Mouse (Mus musculus): ENCODE data around the gene 1700080O16Rik. TPM values are rescaled to one million over a fixed set of nuclear protein-coding genes. Genes with fewer than 3 reads are reported as not detected.

Gene 1700080O16Rik
- total RNA-seq (2021): not detected

DNA sequence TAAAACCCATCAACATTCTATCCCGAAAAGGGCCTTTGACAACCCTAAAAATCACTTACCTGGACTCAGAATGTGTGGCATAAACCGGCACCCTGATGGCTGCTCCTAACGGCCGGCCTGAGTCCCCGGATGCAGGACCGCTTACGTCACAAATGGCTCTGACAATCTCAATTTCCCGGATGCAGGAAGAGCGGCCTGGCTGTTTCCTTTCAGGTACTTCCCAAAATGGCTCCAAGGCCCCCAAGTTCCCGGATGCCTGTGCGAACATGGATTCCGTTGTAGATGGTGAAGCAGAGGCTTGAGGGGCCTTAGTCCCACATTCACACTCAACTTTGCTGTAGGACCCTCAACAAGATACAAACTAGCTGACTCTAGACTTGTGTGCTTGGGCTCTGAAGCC, at the start of gene 1700080O16Rik:
1700080O16Rik (minus strand) TSS at position 101 of the 400 bp plus-strand sequence.
- intact Hi-C loops (cut with DNase I): no loop called here
- DNase-seq (ENCODE audit: low spot score in 2 of 2): no peak

DNA sequence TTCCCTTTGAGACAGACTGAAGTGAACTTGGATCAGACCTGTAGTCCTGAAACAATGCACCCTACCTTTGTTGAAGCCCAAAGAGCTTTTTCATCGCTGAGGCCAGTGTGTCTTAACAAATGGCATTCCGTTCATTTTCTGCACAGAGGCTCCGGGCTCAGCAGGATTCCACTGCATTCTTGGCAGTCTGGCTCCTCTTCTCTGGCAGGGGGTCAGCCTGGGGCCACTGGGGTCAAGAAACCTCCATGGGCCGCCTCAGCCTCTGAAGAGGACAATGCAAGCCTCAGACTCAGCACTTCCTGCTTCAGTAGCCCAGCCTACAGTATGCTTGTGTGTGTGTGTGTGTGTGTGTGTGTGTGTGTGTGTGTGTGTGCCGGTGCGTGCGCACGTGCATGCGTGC, 45.1 kb upstream of the 1700080O16Rik start:
- intact Hi-C loops (cut with DNase I): no loop called here

DNA sequence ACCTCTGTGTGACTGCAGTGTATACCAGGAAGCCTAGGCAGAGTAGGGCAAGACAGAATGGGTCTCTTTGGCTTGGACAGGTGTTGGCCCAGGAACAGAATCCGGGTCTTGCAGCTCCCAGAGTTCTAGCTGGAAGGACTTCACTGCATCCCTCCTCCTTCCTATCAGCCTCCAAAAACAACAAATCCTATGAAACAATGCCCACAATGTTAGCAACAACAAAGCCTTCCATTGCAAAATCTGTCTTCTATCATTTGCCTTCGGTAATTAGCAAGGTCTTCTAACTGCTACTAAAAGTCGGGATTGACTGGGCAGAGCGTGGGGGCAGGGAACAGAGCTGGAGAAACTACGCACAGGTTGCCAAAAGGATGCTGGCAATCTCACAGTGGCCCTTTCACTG, 27.5 kb upstream of the 1700080O16Rik start:
- no peak for DNase-seq (ENCODE audit: low spot score in 2 of 2)
- intact Hi-C loops (cut with DNase I): no loop called here

More for the DNA sequence above, 45.1 kb upstream of the 1700080O16Rik start:
- DNase-seq (ENCODE audit: low spot score in 2 of 2): no peak

DNA sequence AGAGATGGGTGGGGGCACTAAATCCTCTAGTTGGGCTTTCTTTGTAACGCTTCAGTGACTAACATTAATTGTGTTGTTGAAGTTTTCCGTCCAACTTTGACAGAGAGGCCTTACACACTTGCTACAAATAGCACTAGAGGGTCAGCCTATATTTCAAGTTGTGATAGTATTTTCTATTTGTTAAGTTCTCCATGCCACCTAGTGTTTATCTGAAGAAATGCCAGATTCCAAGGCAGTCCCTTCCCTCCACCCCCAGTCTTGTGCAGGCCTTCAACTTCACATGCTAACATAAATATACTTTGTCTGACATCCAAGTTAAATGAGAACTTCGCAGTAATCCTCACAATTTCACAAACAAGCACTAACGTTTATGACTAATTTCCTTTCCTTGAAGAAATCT, 26.9 kb upstream of the 1700080O16Rik start:
- DNase-seq (ENCODE audit: low spot score in 2 of 2): no peak

DNA sequence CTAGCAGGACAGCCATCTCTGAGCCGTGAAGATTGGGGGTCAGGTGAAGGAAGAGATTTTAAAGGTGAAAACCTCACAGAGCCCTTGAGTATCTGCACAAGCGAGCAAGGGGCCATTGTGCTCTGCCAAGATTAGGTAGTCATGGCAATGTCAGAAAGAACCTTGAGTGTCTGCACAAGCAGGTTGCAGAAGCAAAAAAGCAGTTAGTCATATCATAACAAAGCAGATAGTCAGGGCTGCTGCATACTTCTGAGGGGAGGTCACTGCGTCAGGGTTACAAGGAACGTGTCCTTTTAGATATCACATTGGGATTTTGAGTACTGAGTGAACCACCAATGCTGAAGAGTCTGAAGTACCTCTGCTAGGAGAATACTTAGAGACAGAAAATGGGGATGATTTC, 3.8 kb upstream of the 1700080O16Rik start:
- DNase-seq (ENCODE audit: low spot score in 2 of 2): no peak
- intact Hi-C loops (cut with DNase I): no loop called here

More for the DNA sequence above, 26.9 kb upstream of the 1700080O16Rik start:
- intact Hi-C loops (cut with DNase I): no loop called here

DNA sequence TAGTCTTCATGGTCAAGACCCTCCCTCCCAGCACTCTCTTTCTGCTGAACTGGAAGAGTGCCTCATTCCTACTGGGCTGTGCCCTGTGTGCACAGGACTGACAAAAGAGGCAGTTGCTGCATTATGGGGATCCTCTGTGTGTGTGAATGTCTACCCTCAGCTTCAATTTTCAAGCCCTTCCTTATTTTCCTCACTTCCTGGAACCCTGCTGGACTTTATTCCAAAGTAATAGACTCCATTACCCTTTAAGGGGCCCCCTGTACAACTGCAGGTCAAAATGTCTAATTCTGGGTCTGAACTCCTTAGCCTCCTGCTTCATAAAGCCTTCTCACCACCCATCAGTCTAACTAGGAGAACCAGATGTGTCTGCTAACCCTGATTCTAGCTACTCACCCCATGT, 2.0 kb upstream of the 1700080O16Rik start:
- intact Hi-C loops (cut with DNase I): no loop called here

DNA sequence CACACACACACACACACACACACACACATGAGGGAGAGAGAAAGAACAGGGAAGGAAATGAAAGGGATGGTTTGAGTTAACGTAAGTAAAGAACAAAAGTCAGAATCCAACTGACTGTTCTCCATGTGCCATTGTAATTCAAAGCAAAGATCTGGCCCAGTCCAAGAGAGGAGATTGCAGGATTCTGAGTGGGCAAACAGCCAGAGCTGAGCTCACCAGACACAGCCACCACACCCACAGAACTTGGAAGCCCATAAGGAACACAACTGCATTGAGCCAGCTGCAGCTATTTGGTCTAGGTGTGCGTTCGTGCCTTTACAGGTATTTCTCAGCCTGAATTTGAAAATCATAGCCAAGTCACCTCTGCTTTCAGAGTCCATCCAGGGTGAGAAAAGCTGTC, 24.5 kb downstream of the 1700080O16Rik start:
- DNase-seq (ENCODE audit: low spot score in 2 of 2): no peak
- intact Hi-C loops (cut with DNase I): no loop called here

More for the DNA sequence above, 2.0 kb upstream of the 1700080O16Rik start:
- DNase-seq (ENCODE audit: low spot score in 2 of 2): no peak

DNA sequence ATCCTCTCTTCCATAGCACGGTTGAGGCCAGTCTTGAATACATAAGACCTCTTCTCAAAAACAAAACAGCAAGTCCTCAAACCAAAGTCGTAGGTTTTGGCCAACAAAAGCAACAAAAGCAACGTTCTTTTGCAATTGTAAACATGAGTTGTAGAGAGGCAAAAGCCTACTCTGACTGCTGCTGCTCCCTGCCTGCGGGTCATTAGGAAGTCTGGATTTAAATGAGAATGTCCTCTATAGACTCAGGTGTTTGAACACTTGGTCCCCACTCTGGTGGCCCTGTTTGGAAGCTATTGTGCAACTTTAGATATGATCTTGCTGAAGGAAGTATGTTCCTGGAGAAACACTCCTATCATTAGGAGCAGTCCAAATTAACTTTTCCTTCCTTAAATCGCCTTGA, 34.5 kb downstream of the 1700080O16Rik start:
- intact Hi-C loops (cut with DNase I): no loop called here
- DNase-seq (ENCODE audit: low spot score in 2 of 2): no peak

DNA sequence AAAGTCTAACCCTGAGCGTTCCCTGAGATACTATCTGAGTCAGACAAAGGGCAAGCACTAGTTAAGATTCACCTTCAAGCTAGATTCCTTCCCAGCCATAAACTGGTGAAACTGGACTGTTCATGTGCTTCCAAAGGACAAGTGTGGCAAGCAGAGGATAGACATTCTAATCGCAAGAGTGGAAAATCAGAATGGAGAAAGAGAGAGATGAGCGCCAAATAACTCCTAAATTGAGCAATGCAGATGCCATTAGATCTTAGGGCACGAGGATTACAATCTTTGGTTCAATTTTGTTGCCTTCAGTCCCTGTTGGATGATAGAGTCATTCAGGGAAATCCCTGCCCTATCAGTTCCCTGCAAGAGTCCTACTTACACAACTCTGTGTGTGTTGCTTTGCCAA, 53.5 kb downstream of the 1700080O16Rik start:
- intact Hi-C loops (cut with DNase I): loop anchor here (10.0 kb wide), 1 partner anchor 456 kb away; no protein-coding TSS in a partner anchor
- DNase-seq (ENCODE audit: low spot score in 2 of 2): no peak

Other genes with a start within 250 kb of the 1700080O16Rik start
- not detected for gene Usp26, start 171.5 kb downstream of the 1700080O16Rik start, total RNA-seq (2021)
- 10 to 100 TPM; 21.2 to 23.0 TPM for gene Gpc4, start 192.5 kb upstream of the 1700080O16Rik start, total RNA-seq (2021)